Mouse (Mus musculus): ENCODE data around the gene Lgr4.

Lgr4 gene

DNA sequence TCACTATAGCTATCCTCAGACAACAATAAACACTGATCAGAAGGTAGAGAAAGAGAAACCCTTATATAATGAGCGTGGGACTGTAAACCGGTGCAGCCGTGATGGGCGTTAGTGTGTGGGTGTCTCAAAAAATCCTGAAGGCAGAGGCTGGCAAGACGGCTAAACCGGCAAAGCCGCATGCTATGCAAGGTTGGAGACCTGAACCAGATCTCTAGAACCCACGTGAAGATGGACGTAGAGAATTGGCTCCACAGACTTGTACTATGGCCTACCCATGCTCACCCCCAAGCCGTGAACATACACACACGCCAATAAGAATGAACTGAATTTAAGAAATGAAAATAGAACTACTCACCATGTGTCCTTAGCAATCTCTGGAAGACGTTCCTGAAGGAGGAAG, 4.7 kb upstream of the Lgr4 start:
- Histone ChIP-seq H3K36me3 (ENCODE audit: control insufficient read depth, insufficient read depth, low read length, poor library complexity, severe bottlenecking) (no peaks in the 10 kb centered on the region; the same call in 1 of the 2 replicates), H3K27me3 (ENCODE audit: control insufficient read depth, insufficient read depth, low read length, poor library complexity, severe bottlenecking) (no peaks in the 10 kb centered on the region)
- no peak for DNase-seq (ENCODE audit: low read depth, low spot score)

DNA sequence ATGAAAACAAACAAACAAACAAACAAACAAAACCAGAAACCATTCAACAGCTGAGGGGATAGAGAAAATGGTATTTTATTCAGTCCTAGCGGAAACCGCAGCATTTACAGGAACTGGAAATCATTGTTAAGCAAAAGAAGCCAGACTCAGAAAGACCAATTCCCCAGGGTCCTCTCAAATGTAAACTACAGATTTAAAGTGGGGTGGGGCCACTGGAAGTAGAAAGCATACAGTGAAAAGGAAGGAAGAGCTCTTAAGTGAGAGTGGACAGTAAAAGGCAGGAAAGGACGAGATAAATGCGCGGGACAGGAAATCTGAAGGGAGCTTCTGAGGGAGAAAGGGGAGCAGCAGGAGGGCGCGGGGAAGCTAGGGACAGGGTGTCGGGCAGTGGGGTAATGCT, 4.2 kb upstream of the Lgr4 start:
- Histone ChIP-seq H3K27me3 (ENCODE audit: control insufficient read depth, insufficient read depth, low read length, poor library complexity, severe bottlenecking) (no peaks in the 10 kb centered on the region; the same call in 1 of the 2 replicates), H3K36me3 (ENCODE audit: control insufficient read depth, insufficient read depth, low read length, poor library complexity, severe bottlenecking) (no peaks in the 10 kb centered on the region; the same call in 1 of the 2 replicates)
- peak; percentile 7 for DNase-seq (ENCODE audit: low read depth, low spot score)

DNA sequence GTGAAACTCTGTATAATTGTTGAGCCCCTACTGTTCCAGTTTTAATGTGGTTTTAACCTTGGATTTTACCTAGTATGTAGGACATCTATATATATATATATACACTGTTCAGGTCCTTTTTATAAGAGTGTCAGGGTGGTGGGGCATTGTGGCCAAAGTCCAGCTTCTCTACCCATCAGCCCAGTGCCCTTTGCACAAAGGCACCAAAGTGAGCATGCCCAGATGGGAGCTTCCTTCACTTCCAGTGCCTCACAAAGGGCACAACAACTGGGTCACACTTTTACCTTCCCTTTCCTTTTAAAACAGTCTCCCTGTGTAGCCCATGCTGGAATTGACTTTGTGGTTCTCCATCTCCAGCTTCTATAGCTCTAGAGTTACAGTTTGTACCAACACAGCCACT, 2.8 kb upstream of the Lgr4 start:
- DNase-seq (ENCODE audit: low read depth, low spot score) = no peak
- no peaks in the 10 kb centered on the region; the same call in 1 of the 2 replicates for H3K36me3 ChIP-seq (ENCODE audit: control insufficient read depth, insufficient read depth, low read length, poor library complexity, severe bottlenecking)
- H3K27me3 ChIP-seq (ENCODE audit: control insufficient read depth, insufficient read depth, low read length, poor library complexity, severe bottlenecking) = no peaks in the 10 kb centered on the region; the same call in 1 of the 2 replicates

DNA sequence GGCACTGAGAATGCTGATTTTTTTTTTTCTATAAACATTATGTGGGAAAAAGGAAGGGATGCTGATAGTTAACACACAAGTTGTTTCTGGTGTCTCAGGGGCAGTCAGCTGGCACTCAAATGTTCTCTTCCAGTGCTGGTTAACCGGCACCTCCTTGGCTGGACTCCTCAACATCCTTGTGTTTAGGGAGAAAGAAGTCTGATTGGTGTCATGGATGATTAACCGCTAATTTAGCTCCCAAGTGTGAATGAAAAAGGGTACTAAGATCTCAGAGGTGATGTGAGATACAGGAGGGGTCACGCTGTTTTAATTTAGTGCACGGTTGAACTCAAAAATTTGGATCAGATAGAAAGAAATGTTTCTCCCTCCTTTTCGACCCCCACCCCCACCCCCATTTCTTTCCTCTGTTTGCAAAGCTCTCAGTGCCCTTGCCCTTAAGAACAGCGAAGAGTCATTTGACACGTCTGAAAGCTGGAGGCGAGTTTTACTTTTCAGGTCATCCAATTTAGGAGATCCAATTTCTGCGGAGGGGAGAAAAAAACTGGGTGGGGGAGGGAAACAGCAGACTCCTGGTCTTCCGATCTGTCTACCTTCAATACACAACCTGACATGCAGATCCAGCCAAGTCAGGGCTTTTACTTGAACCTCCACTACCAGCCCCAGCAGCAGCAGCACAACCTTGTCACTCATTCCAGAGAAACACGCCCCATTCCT, 508 bp upstream of the Lgr4 start:
- no peak for DNase-seq (ENCODE audit: low read depth, low spot score)
- Histone ChIP-seq H3K36me3 (ENCODE audit: control insufficient read depth, insufficient read depth, low read length, poor library complexity, severe bottlenecking) (no peaks in the 10 kb centered on the region; the same call in 1 of the 2 replicates), H3K27me3 (ENCODE audit: control insufficient read depth, insufficient read depth, low read length, poor library complexity, severe bottlenecking) (no peaks in the 10 kb centered on the region; the same call in 1 of the 2 replicates)

DNA sequence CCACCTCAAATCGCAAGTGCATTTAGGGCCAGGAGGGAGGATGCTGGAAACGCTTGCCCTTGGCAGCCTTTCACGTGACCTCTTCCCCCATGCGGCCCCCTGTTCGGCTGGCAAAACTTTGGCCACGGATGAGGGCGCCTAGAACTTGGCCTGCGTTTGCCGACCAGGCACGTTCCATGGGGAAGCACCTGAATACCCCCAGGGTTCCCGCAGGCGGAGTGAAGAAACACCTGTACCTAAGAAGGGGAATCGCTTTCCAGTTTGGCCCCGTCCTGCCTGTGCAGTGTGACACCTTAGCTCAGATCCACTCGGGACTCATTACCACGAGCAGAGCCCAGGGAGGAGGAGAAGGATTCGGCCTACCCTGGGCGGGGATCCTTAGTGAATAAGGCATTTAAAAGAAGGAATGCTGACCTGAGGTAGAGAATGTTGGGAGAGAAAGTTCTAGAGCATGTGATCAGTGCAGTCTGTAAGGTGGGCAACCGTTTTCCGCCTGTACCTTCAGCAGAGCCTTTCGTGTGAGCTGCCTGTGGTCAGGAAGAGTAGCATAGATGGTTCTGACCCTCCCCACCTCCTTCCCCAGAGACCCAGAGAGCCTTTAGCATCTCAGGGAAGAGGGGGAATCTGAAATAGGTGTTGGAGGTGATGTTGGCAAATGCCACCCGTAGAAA, 1.3 kb downstream of the Lgr4 start:
- H3K27me3 ChIP-seq (ENCODE audit: control insufficient read depth, insufficient read depth, low read length, poor library complexity, severe bottlenecking) = no peaks in the 10 kb centered on the region; the same call in 1 of the 2 replicates
- no peak for DNase-seq (ENCODE audit: low read depth, low spot score)
- no peaks in the 10 kb centered on the region; the same call in 1 of the 2 replicates for H3K36me3 ChIP-seq (ENCODE audit: control insufficient read depth, insufficient read depth, low read length, poor library complexity, severe bottlenecking)

DNA sequence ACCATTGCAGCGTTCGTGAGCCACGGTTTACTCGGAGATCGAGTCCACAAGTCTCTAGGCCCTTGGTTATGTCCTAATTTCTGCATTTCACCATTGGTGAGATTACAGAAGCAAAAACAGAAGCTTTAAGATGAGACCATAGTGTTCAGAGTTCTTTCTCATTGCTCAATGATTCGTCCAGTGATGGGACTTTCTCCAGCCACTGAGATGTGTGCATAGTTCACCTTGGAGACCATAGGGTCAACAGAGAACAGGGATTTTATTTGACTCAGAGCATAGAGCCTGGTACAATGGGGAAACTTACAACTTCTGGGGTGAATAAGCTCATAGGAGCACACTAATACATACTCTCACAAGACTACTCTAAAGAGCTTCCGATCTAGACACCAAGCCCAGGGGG, 3.0 kb downstream of the Lgr4 start:
- no peak for DNase-seq (ENCODE audit: low read depth, low spot score)
- Histone ChIP-seq H3K27me3 (ENCODE audit: control insufficient read depth, insufficient read depth, low read length, poor library complexity, severe bottlenecking) (no peaks in the 10 kb centered on the region; the same call in 1 of the 2 replicates), H3K36me3 (ENCODE audit: control insufficient read depth, insufficient read depth, low read length, poor library complexity, severe bottlenecking) (no peaks in the 10 kb centered on the region; the same call in 1 of the 2 replicates)

DNA sequence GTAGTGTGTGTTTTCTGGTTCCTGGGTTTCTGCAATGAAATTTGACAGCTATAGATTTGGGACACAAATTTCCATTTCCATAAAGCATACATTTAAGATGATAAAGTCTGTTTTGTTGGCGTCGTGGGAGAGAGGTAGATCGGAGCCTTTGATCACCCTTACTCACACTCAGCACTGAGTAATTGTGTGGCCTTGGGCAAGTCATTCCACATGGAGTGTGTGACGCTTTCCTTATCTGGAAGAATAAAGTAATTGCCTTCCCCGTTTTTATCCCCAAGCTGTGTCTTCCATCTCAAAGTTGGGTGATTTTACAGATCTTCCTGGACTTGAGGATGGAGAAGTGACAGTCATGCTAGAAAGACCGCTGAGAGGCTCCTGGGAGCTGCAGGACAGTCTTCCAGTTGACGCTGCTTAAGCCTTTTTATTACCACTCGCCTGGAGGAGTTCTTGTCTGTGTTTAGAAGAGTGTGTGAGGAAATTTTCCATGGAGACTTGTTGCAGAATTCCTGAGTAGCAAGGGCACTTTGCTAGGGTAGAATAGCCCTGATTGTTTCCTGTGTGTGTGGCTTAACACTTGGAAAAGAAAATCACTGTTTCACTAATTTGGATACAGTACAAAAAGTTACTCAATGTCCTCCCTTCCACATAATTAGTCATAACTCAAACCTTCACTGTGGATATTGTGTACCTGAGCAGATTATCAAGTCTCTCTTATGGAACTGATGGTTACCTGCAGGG, 4.0 kb downstream of the Lgr4 start:
- Histone ChIP-seq H3K36me3 (ENCODE audit: control insufficient read depth, insufficient read depth, low read length, poor library complexity, severe bottlenecking) (no peaks in the 10 kb centered on the region; the same call in 1 of the 2 replicates), H3K27me3 (ENCODE audit: control insufficient read depth, insufficient read depth, low read length, poor library complexity, severe bottlenecking) (no peaks in the 10 kb centered on the region; the same call in 1 of the 2 replicates)
- no peak for DNase-seq (ENCODE audit: low read depth, low spot score)

DNA sequence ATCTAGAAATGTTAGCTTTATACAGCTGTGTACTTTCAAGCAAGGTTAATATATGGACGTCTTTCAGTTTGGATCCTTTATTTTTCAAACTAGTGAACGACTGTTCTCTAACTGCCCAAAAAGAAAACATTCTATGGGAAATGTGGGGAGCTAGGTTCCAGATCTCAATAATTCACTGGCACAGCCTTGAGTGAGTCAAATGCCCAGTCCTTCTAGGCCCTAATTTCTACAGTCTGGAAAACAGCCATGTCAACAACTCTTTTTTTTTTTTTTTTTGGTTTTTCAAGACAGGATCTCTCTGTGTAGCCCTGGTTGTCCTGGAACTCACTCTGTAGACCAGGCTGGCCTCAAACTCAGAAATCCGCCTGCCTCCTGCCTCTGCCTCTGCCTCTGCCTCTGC, 4.9 kb downstream of the Lgr4 start:
- Histone ChIP-seq H3K27me3 (ENCODE audit: control insufficient read depth, insufficient read depth, low read length, poor library complexity, severe bottlenecking) (no peaks in the 10 kb centered on the region; the same call in 1 of the 2 replicates), H3K36me3 (ENCODE audit: control insufficient read depth, insufficient read depth, low read length, poor library complexity, severe bottlenecking) (no peaks in the 10 kb centered on the region; the same call in 1 of the 2 replicates)
- no peak for DNase-seq (ENCODE audit: low read depth, low spot score)

DNA sequence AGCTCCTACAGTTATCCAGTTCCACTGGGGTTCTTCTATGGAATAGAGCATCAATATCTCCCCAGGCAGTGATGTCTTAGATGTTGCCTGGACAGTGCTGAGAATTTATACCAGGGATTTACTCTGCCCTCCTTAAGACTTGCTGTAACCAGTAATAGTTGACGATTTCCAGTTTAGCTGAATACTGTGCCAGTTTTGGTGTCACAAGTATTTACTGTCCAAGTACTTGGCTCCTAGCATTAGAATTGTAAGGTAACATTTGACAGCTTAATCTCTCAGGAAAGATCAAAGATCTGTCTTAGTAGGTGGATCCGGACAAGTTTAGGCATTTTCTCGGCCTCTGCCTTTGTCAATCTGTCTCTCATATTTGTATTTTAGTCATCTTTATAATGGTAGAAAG, 5.6 kb downstream of the Lgr4 start:
- no peaks in the 10 kb centered on the region for H3K36me3 ChIP-seq (ENCODE audit: control insufficient read depth, insufficient read depth, low read length, poor library complexity, severe bottlenecking)
- no peak for DNase-seq (ENCODE audit: low read depth, low spot score)
- H3K27me3 ChIP-seq (ENCODE audit: control insufficient read depth, insufficient read depth, low read length, poor library complexity, severe bottlenecking) = no peaks in the 10 kb centered on the region; the same call in 1 of the 2 replicates

DNA sequence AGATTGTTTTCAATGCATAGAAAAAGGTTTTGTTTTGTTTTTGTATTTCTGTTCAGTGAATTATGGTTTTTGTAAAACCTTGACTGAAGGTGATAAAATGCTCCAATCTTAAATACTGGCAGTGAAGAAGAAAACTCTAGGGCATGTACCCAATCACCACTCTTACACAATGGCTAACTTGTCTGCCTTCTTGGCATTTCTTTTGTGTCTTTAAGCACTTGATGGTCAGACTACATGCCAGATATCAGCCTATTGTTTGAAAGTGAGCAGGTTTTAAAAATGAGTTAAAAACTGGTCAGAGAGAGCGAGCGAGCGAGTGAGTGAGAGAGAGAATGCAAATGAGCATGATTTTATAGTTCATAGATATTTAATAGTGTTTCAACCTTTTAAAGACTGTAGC, 6.5 kb downstream of the Lgr4 start:
- no peaks in the 10 kb centered on the region for H3K36me3 ChIP-seq (ENCODE audit: control insufficient read depth, insufficient read depth, low read length, poor library complexity, severe bottlenecking)
- no peak for DNase-seq (ENCODE audit: low read depth, low spot score)

DNA sequence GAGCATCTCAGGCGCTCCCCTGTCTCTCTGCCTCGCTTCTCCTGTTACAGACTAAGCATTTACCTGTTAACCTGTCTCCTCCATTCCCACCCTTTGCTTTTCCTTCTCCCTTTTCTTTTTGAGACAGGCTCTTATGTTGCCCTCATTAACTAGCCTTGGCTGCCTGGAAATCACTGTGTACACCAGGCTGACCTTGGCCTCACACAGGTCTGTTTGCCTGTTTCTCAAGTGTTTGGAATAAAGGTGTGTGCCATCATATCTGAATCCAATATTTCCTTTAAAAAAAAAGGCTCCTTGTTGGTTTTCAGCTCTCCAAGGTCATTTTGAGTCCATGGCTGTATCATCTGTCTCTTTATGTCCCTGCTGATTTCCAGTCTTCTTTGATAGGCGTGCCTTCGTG, 9.5 kb downstream of the Lgr4 start:
- Histone ChIP-seq H3K36me3 (ENCODE audit: control insufficient read depth, insufficient read depth, low read length, poor library complexity, severe bottlenecking) (no peaks in the 10 kb centered on the region), H3K27me3 (ENCODE audit: control insufficient read depth, insufficient read depth, low read length, poor library complexity, severe bottlenecking) (no peaks in the 10 kb centered on the region)
- no peak for DNase-seq (ENCODE audit: low read depth, low spot score)

More for the DNA sequence above, 6.5 kb downstream of the Lgr4 start:
- no peaks in the 10 kb centered on the region for H3K27me3 ChIP-seq (ENCODE audit: control insufficient read depth, insufficient read depth, low read length, poor library complexity, severe bottlenecking)

DNA sequence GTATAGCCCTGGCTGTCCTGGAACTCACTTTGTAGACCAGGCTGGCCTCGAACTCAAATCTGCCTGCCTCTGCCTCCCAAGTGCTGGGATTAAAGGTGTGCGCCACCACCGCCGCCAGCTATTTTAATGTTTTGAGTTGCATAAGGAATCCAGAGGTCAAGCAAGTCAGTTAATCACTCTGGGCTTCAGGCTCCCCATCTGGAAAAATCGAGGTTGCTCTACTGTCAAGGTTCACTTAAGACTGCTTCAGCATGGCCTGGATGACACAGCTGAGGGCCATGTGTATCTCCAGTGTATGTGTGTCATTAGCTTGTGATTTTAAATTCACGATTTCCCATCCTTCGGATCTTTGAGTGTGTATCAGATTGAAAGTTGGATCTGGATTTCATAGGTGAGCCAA, 10.0 kb downstream of the Lgr4 start:
- no peak for DNase-seq (ENCODE audit: low read depth, low spot score)
- no peaks in the 10 kb centered on the region for H3K27me3 ChIP-seq (ENCODE audit: control insufficient read depth, insufficient read depth, low read length, poor library complexity, severe bottlenecking)
- H3K36me3 ChIP-seq (ENCODE audit: control insufficient read depth, insufficient read depth, low read length, poor library complexity, severe bottlenecking) = no peaks in the 10 kb centered on the region

DNA sequence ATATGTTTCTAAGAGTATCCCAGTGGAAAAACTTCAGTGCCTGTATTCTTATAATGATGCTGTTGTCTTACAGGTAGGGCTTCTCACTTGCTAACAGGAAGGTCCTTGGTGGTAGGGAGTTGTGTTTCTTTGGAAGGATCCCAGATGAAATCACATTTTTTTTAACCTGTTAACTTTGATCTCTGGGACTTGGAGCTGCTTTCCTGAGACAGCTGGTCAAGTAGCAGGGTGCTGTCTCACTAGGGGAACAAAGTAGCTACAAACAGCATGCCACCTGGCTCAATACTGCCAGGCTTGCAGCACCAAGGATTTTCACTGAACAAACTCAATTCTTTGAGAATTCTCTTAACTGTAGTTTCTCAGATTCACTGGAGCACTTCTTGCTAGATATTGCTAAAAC, 10.4 kb downstream of the Lgr4 start:
- Histone ChIP-seq H3K36me3 (ENCODE audit: control insufficient read depth, insufficient read depth, low read length, poor library complexity, severe bottlenecking) (no peaks in the 10 kb centered on the region), H3K27me3 (ENCODE audit: control insufficient read depth, insufficient read depth, low read length, poor library complexity, severe bottlenecking) (no peaks in the 10 kb centered on the region)
- no peak for DNase-seq (ENCODE audit: low read depth, low spot score)

DNA sequence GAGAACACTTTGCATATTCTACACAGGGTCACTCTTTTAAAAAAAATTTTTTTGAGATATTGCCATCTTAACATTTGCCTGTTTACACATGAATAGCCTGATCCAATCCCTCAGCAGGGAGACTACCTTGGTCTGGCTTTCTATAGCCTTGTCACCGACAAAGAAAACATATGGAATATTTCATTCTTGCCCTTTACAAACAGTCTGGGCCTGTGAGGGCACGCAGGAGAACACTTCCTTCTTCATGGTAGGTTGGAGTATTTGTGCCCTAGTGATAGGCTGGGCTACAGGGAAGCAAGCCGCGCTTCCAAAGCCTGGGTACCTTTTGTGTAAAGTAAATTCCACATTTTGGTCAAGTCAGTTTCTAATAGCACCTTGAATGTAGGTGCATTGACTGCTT, 11.3 kb downstream of the Lgr4 start:
- H3K27me3 ChIP-seq (ENCODE audit: control insufficient read depth, insufficient read depth, low read length, poor library complexity, severe bottlenecking) = no peaks in the 10 kb centered on the region
- H3K36me3 ChIP-seq (ENCODE audit: control insufficient read depth, insufficient read depth, low read length, poor library complexity, severe bottlenecking) = no peaks in the 10 kb centered on the region
- no peak for DNase-seq (ENCODE audit: low read depth, low spot score)

DNA sequence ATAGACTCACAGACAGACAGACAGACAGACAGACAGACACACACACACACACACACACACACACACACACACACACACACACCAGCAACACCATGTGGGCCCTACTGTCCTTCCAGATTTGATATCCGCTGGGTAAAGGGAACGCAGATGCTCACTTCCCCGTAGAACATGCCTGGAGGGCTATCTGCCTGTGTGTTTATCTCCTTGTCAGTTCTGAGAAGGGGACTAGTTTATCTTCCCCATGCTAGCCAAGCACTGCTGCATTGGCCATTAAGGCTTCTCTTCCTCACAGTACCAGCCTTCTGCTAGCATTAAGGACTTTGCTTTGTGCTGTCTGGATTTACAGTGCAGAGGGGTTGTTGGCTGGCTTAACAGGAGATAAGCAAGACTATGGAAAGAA, 11.8 kb downstream of the Lgr4 start:
- no peaks in the 10 kb centered on the region for H3K36me3 ChIP-seq (ENCODE audit: control insufficient read depth, insufficient read depth, low read length, poor library complexity, severe bottlenecking)
- no peak for DNase-seq (ENCODE audit: low read depth, low spot score)
- no peaks in the 10 kb centered on the region for H3K27me3 ChIP-seq (ENCODE audit: control insufficient read depth, insufficient read depth, low read length, poor library complexity, severe bottlenecking)

Measured in splenic B cell, adult 2 months (primary cell).